Mouse (Mus musculus): ENCODE measurements around the gene Dok7. TPM values are rescaled to one million over a fixed set of nuclear protein-coding genes. Genes with fewer than 3 reads are reported as not detected.

Dok7 gene
- total and polyA plus RNA-seq, 3 experiments, result not detected

DNA sequence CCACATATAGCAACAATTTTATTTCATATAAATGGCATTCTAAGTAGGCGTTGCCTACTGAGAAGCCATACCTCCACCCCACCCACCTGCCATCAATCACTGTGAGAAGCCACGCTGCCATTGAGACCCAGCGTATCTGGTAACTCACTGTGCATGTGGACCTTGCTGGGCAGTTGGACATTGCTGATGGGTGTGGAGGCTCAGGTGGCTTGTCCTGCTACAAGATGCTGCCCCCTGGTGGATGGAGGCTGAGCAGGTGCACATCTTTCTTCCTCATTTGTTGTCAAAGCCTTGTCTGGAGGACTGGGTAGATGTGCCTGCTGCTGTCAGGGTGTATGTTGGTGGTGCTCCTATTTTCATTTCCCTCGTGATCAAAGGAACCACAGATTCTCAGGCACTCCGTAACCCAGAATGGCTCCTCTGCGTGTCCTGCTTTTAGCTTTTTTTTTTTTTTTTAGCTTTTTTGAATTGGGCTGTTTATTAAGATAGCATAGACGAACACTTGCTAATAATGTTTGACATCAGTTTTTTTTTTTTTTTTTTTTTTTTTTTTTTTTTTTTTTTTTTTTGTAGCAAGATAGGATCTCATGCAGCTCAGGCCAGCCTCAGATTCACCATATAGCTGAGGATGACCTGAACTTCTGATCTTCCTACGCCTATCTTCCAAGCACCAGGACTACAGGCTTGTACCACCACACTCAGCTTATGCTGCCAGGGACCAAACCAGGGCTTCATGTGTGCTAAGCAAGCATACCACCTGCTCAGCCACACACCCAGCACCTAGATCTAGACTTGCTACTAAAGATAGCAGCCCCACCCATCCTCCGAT lies 32.4 kb downstream of the Dok7 start:
- no peak overlapping the region for H3K4me3 ChIP-seq (replicated peaks in 1 of 3; ENCODE audit: low read depth in 2 of 3, low read length in 2 of 3, poor library complexity in 1 of 3)
- dilution Hi-C loops (cut with MboI; ENCODE audit: extremely low pct_ligation_motif_present, extremely low pct_unique_long_range_greater_than_20kb, low sequenced_read_pairs), result no loop called here
- no peak overlapping the region for H3K4me2 ChIP-seq (ENCODE audit: insufficient read depth, low read depth, poor library complexity, severe bottlenecking)

DNA sequence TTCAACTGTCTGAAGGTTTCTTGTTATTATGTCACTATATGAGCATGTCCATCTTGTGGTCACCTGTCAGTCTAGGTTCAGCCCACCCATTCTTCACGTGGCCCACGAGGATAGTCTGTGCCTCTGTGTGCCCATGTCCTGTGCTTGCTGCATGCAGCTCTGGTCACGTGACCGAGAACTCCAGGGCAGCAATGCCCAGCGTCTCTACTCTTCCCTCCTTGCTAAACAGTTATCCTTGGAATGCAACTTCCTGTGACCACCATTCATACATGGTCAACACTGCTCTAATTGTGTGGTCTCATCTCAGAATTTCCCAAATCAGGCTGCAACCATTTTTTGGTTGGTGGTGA lies 33.0 kb downstream of the Dok7 start:
- no peaks in the 10 kb centered on the region for H3K4me1 ChIP-seq (ENCODE audit: control insufficient read depth in 1 of 2, insufficient read depth in 2 of 2)

More for the DNA sequence above, 32.4 kb downstream of the Dok7 start:
- no peaks in the 10 kb centered on the region for H3K79me2 ChIP-seq (replicated peaks; ENCODE audit: control insufficient read depth, extremely low read depth, insufficient read depth, poor library complexity, severe bottlenecking)
- H3K9ac ChIP-seq (ENCODE audit: insufficient read depth, low read depth), result no peak overlapping the region
- in situ Hi-C loops (cut with MboI; ENCODE audit: low pct_ligation_motif_present, low pct_unique_long_range_greater_than_20kb, low sequenced_read_pairs), result no loop called here
- peak; percentile 73 for DNase-seq (ENCODE audit: extremely low read depth)
- TF ChIP-seq CTCF (conservative IDR thresholded peaks at IDR 0.05 in 1 of 2, IDR thresholded peaks at IDR 0.05 in 1 of 2; ENCODE audit: low read depth in 2 of 2, low read length in 2 of 2), result peak; percentile 79
- TF ChIP-seq SMC3 (IDR thresholded peaks at IDR 0.05; ENCODE audit: low read depth, low read length), result peak; percentile 74
- peak; percentile 40; the same call in 1 of the 2 replicates for TF ChIP-seq ZNF384 (IDR thresholded peaks at IDR 0.05; ENCODE audit: low read depth, low read length)
- TF ChIP-seq RCOR1 (conservative IDR thresholded peaks at IDR 0.05; ENCODE audit: low read depth, low read length), result no peak
- TF ChIP-seq ELF1 (IDR thresholded peaks at IDR 0.05; ENCODE audit: low read depth, low read length), result 0 out of 2 replicates have a peak, but pooled peaks have one; percentile 35
- TF ChIP-seq MAX (IDR thresholded peaks at IDR 0.05; ENCODE audit: low read length), result no peak
- TF ChIP-seq ZC3H11A (IDR thresholded peaks at IDR 0.05; ENCODE audit: low read depth, low read length), result no peak
- TF ChIP-seq USF1 (IDR thresholded peaks at IDR 0.05; ENCODE audit: low read depth, low read length), result no peak
- TF ChIP-seq RAD21 (IDR thresholded peaks at IDR 0.05; ENCODE audit: low read depth, low read length), result peak; percentile 57
- TF ChIP-seq JUND (conservative IDR thresholded peaks at IDR 0.05; ENCODE audit: low read depth, low read length), result no peak
- TF ChIP-seq CHD2 (IDR thresholded peaks at IDR 0.05; ENCODE audit: low read length), result no peak
- no peak for TF ChIP-seq SIN3A (IDR thresholded peaks at IDR 0.05; ENCODE audit: low read length)
- H3K27me3 ChIP-seq (replicated peaks), result peaks cover 36% of the 10 kb centered on the region
- H3K9me3 ChIP-seq (replicated peaks; ENCODE audit: low read length), result no peaks in the 10 kb centered on the region
- no peaks in the 10 kb centered on the region for H3K4me1 ChIP-seq (ENCODE audit: control insufficient read depth in 1 of 2, insufficient read depth in 2 of 2)
- H3K27ac ChIP-seq (ENCODE audit: insufficient read depth, low read depth), result no peak overlapping the region
- peaks cover 22 to 39% of the 10 kb centered on the region in 2 experiments for H3K36me3 ChIP-seq (replicated peaks in 1 of 2; ENCODE audit: control insufficient read depth in 1 of 2, insufficient read depth in 1 of 2, low read length in 1 of 2)

DNA sequence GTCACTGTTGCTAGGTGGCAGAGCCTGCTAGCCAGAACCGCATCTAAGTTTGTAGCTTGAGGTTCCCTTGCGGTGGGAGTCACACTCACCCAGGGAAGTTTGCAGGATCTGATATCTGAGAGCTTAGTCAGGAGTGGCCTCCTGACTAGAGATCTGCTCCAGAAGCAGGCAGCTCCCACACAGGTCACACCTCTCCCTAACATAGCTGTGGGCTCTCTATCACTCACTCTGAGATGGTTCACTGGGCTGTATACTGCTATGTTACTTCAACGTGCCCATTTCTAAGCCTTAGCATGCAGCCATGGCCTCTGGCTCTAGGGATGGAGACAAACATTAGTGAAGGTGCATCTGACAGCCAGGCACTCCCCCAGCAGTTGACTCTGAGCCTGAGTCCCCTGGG lies 35.1 kb downstream of the Dok7 start:
- dilution Hi-C loops (cut with MboI; ENCODE audit: extremely low pct_ligation_motif_present, extremely low pct_unique_long_range_greater_than_20kb, low sequenced_read_pairs), result no loop called here
- in situ Hi-C loops (cut with MboI; ENCODE audit: low pct_ligation_motif_present, low pct_unique_long_range_greater_than_20kb, low sequenced_read_pairs), result no loop called here
- no peak overlapping the region for H3K4me3 ChIP-seq (replicated peaks in 1 of 3; ENCODE audit: low read depth in 2 of 3, low read length in 2 of 3, poor library complexity in 1 of 3)
- no peak overlapping the region for H3K9ac ChIP-seq (ENCODE audit: insufficient read depth, low read depth)
- no peak overlapping the region for H3K27ac ChIP-seq (ENCODE audit: insufficient read depth, low read depth)
- H3K36me3 ChIP-seq (replicated peaks in 1 of 2; ENCODE audit: control insufficient read depth in 1 of 2, insufficient read depth in 1 of 2, low read length in 1 of 2), result peaks cover 46 to 63% of the 10 kb centered on the region in 2 experiments
- H3K4me1 ChIP-seq (ENCODE audit: control insufficient read depth in 1 of 2, insufficient read depth in 2 of 2), result no peaks in the 10 kb centered on the region
- DNase-seq (ENCODE audit: extremely low read depth), result no peak
- TF ChIP-seq HCFC1 (IDR thresholded peaks at IDR 0.05; ENCODE audit: low read depth, low read length) (no peak), NELFE (IDR thresholded peaks at IDR 0.05; ENCODE audit: low read depth, low read length) (no peak), ZMIZ1 (IDR thresholded peaks at IDR 0.05; ENCODE audit: low read depth, low read length) (no peak), EP300 (IDR thresholded peaks at IDR 0.05; ENCODE audit: low read length) (no peak), ZKSCAN1 (IDR thresholded peaks at IDR 0.05; ENCODE audit: borderline replicate concordance, low read depth, low read length) (no peak)
- no peak overlapping the region for H3K4me2 ChIP-seq (ENCODE audit: insufficient read depth, low read depth, poor library complexity, severe bottlenecking)
- H3K27me3 ChIP-seq (replicated peaks), result peaks cover 10% of the 10 kb centered on the region
- H3K79me2 ChIP-seq (replicated peaks; ENCODE audit: control insufficient read depth, extremely low read depth, insufficient read depth, poor library complexity, severe bottlenecking), result no peaks in the 10 kb centered on the region
- no peaks in the 10 kb centered on the region for H3K9me3 ChIP-seq (replicated peaks; ENCODE audit: low read length)

More for the DNA sequence above, 33.0 kb downstream of the Dok7 start:
- Histone ChIP-seq H3K36me3 (replicated peaks in 1 of 2; ENCODE audit: control insufficient read depth in 1 of 2, insufficient read depth in 1 of 2, low read length in 1 of 2) (peaks cover 25 to 42% of the 10 kb centered on the region in 2 experiments), H3K79me2 (replicated peaks; ENCODE audit: control insufficient read depth, extremely low read depth, insufficient read depth, poor library complexity, severe bottlenecking) (no peaks in the 10 kb centered on the region), H3K9ac (ENCODE audit: insufficient read depth, low read depth) (no peak overlapping the region), H3K27me3 (replicated peaks) (peaks cover 30% of the 10 kb centered on the region), H3K4me2 (ENCODE audit: insufficient read depth, low read depth, poor library complexity, severe bottlenecking) (no peak overlapping the region), H3K27ac (ENCODE audit: insufficient read depth, low read depth) (no peak overlapping the region), H3K4me3 (replicated peaks in 1 of 3; ENCODE audit: low read depth in 2 of 3, low read length in 2 of 3, poor library complexity in 1 of 3) (no peak overlapping the region), H3K9me3 (replicated peaks; ENCODE audit: low read length) (no peaks in the 10 kb centered on the region)
- in situ Hi-C loops (cut with MboI; ENCODE audit: low pct_ligation_motif_present, low pct_unique_long_range_greater_than_20kb, low sequenced_read_pairs), result no loop called here
- TF ChIP-seq TBP (conservative IDR thresholded peaks at IDR 0.05; ENCODE audit: low read depth, low read length) (no peak), ETS1 (conservative IDR thresholded peaks at IDR 0.05; ENCODE audit: low read depth, low read length) (no peak)
- dilution Hi-C loops (cut with MboI; ENCODE audit: extremely low pct_ligation_motif_present, extremely low pct_unique_long_range_greater_than_20kb, low sequenced_read_pairs), result no loop called here
- DNase-seq (ENCODE audit: extremely low read depth), result no peak
